Mouse (Mus musculus) E14TG2a.4 (cell line): ENCODE measurements around the gene Blvra.

ENCODE experiments used
- H3K27me3 ChIP-seq: 2 replicates; pipeline ENCODE4 v1.6.1; 2014; ENCODE audit warnings: low read length, control low read depth; ENCODE audit not compliant: insufficient read depth
- H3K36me3 ChIP-seq: 2 replicates; pipeline ENCODE4 v1.6.1; 2014; ENCODE audit warnings: low read length, control low read depth; ENCODE audit not compliant: insufficient read depth
- H3K4me1 ChIP-seq: replicated peaks from 2 replicates; pipeline ENCODE4 v1.6.1; 2014; ENCODE audit warnings: low read depth, low read length, control low read depth
- H3K4me3 ChIP-seq: replicated peaks from 2 replicates; pipeline ENCODE4 v1.5.1; 2014; ENCODE audit warnings: mild to moderate bottlenecking, low read length
- H3K9me3 ChIP-seq: 2 replicates; pipeline ENCODE4 v1.6.1; 2014; ENCODE audit warnings: low read length, control low read depth
- CTCF ChIP-seq: conservative IDR thresholded peaks from 2 replicates; pipeline ENCODE4 v1.5.1; 2014; ENCODE audit warnings: low read length
- NANOG ChIP-seq: IDR thresholded peaks from 2 replicates; pipeline ENCODE4 v1.6.1; 2014; ENCODE audit warnings: borderline replicate concordance, low read length, mixed read lengths
- POU5F1 ChIP-seq: IDR thresholded peaks from 2 replicates; pipeline ENCODE4 v1.6.1; 2014; ENCODE audit warnings: low read length, borderline replicate concordance

Blvra gene

GRCm38 (mm10) chr2:127142577-127143157 is 72.2 kb downstream of the Blvra start:
- peaks cover 30% of the 10 kb centered on the region for H3K36me3 ChIP-seq
- peaks cover 38% of the 10 kb centered on the region for H3K27me3 ChIP-seq
- H3K4me1 ChIP-seq = peaks cover 34% of the 10 kb centered on the region
- H3K9me3 ChIP-seq = no peaks in the 10 kb centered on the region
- H3K4me3 ChIP-seq = peak overlapping the region; percentile 82
- no peak for TF ChIP-seq NANOG
- TF ChIP-seq POU5F1 = no peak
- TF ChIP-seq CTCF = no peak

- Histone ChIP-seq H3K9me3 (no peaks in the 10 kb centered on the region), H3K4me3 (peak within 1 kb of the TSS; percentile 82), H3K36me3 (peaks cover 30% of the 10 kb centered on the region), H3K27me3 (peaks cover 38% of the 10 kb centered on the region), H3K4me1 (peaks cover 26% of the 10 kb centered on the region)
- TF ChIP-seq NANOG (no peak), CTCF (no peak)
These were observed 72.9 kb downstream of the Blvra start, which contains the start of gene Itpripl1 for GRCm38 (mm10) chr2:127143158-127144063. Itpripl1 (minus strand) TSS chr2:127143442.

GRCm38 (mm10) chr2:127145699-127146098 is 75.2 kb downstream of the Blvra start:
- H3K4me3 ChIP-seq = no peak overlapping the region
- peaks cover 11% of the 10 kb centered on the region for H3K36me3 ChIP-seq
- H3K27me3 ChIP-seq = peaks cover 38% of the 10 kb centered on the region
- H3K9me3 ChIP-seq = no peaks in the 10 kb centered on the region
- no peak for TF ChIP-seq CTCF
- TF ChIP-seq NANOG = no peak
- no peak for TF ChIP-seq POU5F1
- H3K4me1 ChIP-seq = peaks cover 26% of the 10 kb centered on the region
